Mouse (Mus musculus) thymus, adult 2 months (tissue): ENCODE data around the gene Gp2.

Experiments
- CTCF ChIP-seq: fragments of 200-500 bp; IDR thresholded peaks from 2 replicates; pipeline ENCODE4 v1.5.1; 2012; ENCODE audit warnings: mild to moderate bottlenecking, control low read depth, low read length, moderate library complexity, borderline replicate concordance; ENCODE audit not compliant: control insufficient read depth, poor library complexity, insufficient read depth; ENCODE audit errors: extremely low read depth
- POLR2A ChIP-seq: fragments of 200-500 bp; IDR thresholded peaks from 2 replicates; pipeline ENCODE4 v1.6.1; 2012; ENCODE audit warnings: mild to moderate bottlenecking, low read length, control low read depth, moderate library complexity; ENCODE audit not compliant: control insufficient read depth, poor library complexity, insufficient read depth; ENCODE audit errors: extremely low read depth

- TF ChIP-seq CTCF (no peak), POLR2A (no peak)
Measured at GRCm38 (mm10) chr7:119420730-119421129, 38.4 kb downstream of the Gp2 start.
